Mouse (Mus musculus) adrenal gland, postnatal 14 days (tissue): ENCODE data around the gene Mapre3. TPM values are rescaled to one million over a fixed set of nuclear protein-coding genes. Genes with fewer than 3 reads are reported as not detected.
A peak's percentile ranks its signal among the peaks of the same experiment; 100 is the strongest.

Experiments
- DNase-seq: peaks from one replicate; pipeline ENCODE4 v3.0.0; 2021; ENCODE audit warnings: mixed read lengths
- long read RNA-seq, 2 experiments: library from polyadenylated mRNA; stranded (forward); transcript quantifications; one replicate each; pipeline ENCODE4 v2.0.0; 2021
- total RNA-seq: library from RNA; stranded (reverse); gene quantifications from 2 replicates; pipeline ENCODE4 v1.2.3, GENCODE M21; 2021

Gene Mapre3
- 44.1 and 46.5 TPM in 2 replicates for total RNA-seq
- long read RNA-seq, experiment 1, transcript Mapre3-201 (7 exons, 2,021 nt), result minor isoform, 13 of 49 reads
- long read RNA-seq, experiment 1, transcript Mapre3-202 (7 exons, 1,816 nt), result major isoform, 15 of 49 reads
- long read RNA-seq, experiment 1, partial matches to known transcripts, result 3 of 49 reads
- long read RNA-seq, experiment 1, other reads (novel, unspliced or antisense), result 15 of 49 reads
- long read RNA-seq, experiment 2, transcript Mapre3-202 (7 exons, 1,816 nt), result major isoform, 14 of 28 reads
- long read RNA-seq, experiment 2, partial matches to known transcripts, result 1 of 28 reads
- long read RNA-seq, experiment 2, other reads (novel, unspliced or antisense), result 7 of 28 reads

DNA sequence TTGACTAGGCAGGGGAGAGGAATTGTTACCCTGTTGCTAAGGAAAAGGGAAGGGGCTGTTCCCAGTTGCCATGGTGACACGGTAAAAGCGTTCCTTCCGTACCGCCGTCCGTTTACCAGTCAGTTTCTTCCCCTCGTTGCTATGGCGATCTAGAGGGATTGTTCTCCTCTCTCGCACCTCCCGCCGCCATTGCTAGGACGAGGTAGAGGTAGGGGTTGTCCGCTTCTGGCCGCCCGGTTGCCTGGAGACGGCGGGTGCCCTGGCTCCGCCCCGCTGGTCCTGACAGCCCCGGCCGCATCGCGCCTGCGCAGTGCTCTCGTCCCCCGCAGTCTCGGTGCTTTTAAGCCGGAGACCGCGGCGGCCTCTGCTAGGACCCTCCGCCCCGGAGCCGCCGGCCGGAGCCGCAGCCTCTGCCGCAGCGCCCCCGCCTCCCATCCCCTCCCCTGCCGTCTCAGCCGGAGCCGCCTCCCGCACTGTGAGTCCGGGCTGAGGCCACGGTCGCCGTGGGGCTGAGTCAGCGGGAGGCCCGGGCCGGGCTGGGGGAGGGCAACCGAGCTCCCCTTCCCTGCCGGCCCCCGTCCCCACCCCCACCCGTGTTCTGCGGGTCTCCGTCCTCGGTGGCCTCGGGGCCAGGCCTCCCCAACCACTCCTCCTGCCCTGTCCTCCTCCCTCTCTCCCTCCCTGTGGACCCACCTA lies at the start of gene Mapre3:
Gene Mapre3 (plus strand): TSS at position 218 of the 696 bp plus-strand sequence.
- DNase-seq, result peak; percentile 95

DNA sequence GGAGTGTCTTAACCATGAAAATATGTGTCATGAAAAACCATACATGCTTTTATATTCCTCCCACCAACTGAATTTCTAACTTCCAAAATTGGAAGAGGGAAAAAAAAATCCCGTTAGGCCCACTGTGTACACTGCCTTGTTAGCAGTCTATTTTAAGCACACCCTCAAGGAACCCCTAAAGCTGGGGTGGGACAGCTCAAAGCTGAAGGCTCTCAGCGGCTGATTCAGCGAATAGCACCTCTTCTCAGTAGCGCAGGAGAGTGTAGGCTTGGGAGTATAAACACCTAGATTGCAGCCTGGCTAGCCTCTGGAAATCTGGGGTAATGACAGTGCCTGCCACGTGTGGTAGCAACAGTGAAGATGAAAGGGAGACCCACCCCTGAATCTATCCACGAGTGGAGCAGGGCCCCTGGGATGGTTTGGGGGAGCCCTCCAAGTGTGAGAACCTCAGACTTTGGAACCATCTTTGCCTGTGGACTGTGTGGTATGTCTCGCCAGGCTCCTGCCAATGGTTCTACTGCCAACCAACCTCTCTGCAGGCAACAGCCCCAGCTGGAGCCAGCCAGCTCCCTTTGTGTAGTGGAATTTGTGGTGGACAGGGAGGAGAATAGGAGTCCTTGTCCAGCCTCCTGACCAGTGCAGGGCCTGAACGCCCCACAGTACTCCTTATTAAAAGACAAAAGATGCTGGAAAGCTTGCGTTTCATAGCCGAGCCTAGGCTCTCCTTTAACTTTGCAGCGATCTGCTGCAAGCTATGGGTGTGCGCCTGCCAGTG lies 48.7 kb upstream of the Mapre3 start:
- no peak for DNase-seq

DNA sequence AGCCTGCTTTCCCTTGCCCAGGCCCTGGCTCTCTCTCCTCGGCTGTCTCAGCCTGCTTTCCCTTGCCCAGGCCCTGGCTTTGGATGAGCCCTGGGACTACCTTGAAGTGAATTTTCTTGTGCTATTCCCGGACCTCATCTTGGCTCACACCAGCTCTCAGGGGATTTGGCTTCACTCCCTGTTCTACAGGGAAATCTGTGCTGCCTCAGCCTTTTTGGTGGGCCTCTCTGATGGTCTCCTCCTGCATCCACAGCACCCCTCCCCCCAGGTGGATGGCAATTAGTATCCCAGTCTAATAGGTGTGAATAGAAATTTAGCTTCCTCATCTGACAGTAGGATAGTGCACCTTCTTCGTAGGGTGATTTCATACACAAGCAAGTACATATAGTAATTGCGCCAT lies 46.4 kb upstream of the Mapre3 start:
- peak; percentile 24 for DNase-seq

DNA sequence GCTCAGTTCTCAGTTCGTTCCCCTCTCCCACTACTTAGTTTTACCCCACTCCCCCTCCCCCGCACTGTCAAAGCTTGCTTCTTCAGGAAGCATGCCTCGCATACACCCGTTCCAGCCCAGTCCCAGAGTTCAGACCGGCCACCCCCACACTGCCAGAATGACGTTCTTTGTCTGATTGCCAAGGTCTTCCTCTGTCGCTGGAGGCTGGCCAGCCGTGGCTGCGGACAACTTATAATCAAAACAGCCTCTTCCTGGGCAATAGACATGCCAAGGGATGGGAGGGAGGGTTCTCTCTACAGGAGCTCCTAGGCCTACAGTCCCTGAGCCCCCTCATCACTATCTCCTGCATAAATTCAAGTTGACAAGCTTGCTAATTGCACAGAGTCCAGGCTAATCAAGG lies 45.8 kb upstream of the Mapre3 start:
- DNase-seq, result peak; percentile 87

DNA sequence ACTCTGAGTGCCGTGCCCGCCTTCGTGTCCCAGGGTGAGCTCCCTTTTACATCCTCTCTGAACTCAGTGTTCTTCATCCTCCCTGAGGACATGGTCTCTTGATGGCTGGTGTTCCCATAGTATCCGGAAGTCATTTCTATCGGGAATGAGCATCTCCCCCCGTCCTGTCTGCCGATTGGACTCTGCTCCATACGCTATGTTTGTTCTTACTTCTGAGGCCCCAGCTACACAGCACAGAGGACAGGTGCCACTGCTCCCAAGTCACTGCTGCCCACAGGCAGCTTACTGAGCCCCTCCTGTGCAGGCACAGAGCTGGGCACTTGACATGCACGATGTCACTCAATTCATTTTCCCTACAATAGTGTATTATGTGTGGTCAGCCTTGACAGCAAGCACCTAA lies 45.4 kb upstream of the Mapre3 start:
- DNase-seq, result no peak

DNA sequence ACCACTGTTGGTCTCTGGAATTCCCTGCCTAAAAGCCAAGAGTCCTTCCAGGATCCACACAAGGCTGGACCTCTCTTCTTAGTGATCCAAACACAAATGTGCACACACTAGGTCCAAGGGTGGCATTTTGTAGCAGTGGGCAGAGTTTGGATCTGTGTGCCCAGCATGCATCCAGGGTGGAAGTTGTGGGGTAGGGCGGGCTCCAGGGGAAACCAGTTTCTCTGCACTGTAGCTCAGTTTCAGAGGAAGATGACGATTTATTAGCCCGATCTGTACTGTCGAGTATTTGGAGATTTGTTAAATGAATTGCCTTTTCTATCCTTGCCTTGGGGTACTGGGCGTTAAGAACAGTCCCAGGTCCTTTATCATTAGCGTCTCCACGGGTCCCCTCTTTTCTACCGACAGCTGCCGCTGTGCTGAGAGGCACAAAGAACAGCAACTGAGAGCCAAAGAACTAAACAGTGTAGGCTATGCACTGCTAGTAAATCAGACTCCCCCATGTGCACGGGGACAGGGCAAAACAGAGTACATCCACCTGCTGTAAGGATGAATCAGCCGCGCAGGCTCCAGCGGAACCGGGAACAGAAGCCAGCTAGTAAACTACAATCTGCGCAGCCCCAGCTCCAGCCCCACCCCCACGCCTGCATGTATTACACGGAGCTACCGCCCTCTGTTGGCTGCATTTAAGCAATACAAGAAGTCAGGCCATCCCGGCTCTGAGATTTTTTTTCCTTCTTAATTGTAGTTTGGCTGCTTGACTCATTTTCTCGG lies 39.7 kb upstream of the Mapre3 start:
- DNase-seq, result peak; percentile 95

DNA sequence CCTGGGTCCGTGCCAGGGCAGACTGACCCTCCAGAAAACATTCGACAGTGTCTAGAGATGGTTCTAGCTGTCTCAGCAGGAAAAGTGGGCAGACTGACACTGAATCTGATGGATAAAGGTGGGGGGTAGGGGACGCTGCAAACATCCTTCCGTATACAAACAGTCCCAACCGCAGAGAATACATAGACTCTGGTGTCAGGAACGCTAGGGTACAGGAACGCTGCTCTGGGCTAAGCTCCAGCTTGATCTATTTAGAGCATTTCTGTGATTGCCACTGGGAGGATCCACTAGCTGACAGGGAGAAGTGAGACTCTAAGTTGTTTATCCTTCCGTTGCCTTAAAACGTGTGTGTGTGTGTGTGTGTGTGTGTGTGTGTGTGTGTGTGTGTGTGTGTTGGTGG lies 33.7 kb upstream of the Mapre3 start:
- no peak for DNase-seq

DNA sequence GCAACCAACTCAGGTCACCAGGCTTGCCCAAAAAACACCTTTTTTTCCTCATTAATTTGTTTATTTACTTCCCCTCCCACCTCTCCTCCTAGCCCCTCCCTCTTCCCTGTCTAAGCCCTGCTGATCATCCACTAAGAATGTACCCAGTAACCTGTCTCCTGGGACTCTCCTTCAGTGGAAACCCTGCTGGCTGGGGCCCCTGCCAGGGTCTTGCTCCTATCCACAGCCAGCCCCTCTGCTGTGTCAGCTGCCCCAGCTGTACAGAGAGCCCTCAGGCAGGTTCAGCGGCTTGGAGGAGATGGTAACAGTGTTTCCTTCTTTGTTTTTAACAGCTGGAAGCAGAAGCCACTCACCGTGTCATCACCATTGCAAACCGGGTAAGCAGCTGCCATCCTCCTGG lies 33.3 kb upstream of the Mapre3 start:
- no peak for DNase-seq

DNA sequence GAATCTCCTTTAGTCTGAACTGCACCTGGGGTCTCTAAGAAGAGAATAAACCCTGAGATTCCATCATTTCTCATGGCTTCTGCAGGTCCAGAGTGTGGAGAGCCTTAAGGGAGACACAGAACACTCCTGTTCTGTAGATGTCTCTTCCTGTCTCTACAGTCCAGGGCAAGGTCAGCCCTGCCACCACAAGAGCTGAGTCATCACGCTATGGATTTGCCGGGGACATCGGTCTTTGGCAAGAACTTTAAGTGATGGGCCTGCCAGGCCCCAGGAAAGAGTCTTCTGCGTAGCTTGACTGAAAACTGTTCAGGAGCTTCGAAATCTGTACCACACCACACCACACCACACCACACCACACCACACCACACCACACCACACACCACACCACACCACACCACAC lies 27.1 kb upstream of the Mapre3 start:
- DNase-seq, result peak; percentile 66

DNA sequence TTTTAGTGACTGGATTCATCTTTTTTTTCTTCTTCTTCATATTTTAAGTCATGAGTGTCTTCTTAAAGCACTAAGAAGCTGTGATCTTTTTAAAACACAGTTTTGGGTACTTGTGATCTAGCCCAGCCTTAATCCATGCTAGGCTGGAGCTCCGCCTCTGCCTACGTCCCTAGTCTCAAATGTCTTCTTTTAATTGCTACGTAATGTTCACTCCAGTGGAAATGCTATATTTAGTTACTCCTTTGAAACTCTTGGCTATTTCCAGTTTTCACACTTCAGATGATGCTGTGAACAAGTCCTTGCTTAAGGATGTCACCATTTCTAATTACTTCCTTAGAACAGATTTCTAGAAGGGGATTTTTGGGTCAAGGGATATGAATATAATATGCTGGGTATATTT lies 24.4 kb upstream of the Mapre3 start:
- no peak for DNase-seq

DNA sequence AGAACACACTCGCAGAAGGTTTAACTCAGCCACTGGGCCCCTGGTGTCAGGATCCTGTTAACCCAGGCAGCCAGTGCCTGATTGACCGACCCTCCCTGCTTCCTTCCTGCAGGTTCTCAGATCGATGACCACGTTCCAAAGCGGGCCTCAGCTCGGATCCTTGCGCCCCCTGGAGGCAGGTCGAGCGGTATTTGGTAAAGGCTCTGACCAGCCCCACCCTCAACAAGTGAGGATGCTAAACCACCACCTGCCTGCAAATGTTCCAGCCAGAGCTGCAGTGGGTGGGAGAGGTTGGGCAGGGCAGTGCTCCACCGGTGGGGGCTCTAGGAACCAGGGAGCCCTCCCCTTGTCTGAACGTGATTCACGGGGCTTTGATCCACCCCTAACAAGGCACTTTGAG lies 18.3 kb upstream of the Mapre3 start:
- DNase-seq, result peak; percentile 91

DNA sequence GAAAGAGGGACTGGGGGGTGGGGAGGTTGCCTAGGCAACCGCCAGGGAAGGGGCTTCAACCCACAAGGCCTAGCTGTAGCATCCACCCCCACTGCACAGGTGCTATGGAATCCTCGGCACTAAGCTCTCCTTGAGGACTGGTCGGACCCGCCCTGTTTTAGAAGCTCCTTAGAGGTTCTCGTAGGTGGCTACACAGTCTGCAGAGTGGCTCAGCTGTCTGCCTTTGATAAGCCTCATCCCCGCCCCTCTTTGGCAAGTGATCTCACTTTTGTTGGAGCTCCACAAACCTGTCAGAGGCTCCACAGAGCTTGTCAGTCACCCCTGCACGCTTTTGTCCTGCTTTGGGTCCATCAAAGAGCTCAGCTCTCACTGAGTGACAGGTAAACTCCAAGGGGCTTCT lies 17.0 kb upstream of the Mapre3 start:
- no peak for DNase-seq

DNA sequence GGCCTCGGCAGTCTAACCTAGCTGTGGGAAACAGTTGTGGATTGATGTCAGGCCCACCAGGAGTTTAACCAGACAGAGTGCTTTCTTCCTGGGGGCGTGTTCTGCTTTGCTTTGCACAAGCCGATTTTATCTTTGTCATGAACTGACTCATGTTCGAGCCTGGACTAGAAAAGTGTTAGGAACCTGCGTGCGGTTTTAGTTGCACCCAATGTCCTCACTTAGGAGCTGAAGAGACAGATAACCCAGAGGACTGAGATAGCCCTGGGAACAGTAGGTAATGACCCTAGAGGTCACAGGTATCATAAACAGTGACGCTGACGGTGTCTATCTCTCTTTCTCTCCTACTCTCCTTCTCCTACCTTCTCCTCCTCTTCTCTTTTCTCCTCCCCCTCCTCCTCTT lies 16.5 kb upstream of the Mapre3 start:
- DNase-seq, result no peak

DNA sequence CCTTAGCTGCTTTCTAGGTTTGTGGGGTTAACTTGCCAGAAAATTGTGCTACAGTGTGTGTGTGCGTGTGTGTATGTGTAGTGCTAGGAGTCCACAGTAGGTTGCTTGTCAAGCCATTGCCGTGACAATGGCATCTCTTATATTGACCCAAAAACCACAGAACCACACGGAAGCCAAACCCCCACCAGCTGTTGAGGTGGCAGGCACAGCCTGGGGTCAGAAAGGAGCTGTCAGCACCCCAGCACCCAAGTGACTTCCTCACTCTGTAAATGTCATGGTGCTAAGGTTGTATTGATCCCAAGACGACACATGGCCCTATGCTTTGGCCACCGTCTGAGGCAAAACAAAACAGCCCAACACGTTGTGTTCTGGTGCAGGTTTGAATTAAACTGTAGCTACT lies 15.5 kb upstream of the Mapre3 start:
- DNase-seq, result no peak

DNA sequence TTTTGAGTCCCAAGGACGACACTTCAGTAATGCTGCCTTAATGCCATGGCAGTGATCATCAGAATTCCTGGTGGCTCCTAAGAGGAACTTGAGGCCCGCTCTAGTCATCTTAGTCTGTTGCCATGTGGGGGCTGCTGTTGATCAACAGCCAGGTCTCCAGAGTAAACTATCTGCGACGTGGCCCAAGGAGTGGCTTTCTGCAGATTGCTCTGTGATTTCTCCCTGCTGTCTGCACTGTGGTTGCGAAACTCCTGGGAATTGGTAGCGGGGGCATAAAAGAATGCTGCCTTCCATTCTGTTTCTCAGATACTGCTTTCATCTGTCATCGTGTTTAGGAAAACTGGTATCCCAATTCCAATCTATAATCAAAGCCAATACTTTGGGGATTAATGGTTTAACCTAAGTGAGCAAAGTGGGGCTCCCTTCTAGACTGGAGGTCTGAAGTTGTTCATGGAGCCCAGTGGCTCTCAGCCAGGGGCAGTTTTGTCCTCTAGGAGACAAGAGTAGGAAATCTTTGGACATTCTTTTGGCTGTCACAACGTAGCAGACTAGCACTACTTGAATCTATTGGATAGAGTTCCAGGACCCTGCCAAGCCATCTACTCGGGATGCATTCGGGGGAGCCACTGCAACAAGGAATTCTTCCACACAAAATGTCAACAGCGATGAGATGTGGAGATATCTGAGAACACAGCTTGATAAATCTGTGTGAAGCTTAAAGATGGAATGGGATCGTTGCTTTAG lies 11.5 kb upstream of the Mapre3 start:
- DNase-seq, result no peak

DNA sequence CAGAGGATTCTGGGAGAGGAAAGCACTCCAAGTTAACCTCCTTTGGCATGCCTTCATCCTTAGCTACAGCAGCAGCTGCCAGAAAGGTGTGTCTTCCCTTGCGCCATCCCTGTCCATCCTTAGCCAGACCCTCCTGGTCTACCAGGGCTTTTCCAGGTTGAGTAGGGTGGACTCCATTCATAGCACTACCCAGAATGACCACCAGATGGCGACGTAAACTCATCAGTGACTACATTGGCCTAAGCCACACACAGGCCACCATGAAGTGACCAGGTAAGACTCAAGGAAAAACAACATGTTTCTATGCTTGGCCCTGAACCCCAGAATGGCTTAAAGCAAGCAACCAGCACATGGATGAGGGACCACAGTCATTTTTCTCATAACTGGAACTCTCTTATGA lies 8.3 kb upstream of the Mapre3 start:
- peak; percentile 92 for DNase-seq

DNA sequence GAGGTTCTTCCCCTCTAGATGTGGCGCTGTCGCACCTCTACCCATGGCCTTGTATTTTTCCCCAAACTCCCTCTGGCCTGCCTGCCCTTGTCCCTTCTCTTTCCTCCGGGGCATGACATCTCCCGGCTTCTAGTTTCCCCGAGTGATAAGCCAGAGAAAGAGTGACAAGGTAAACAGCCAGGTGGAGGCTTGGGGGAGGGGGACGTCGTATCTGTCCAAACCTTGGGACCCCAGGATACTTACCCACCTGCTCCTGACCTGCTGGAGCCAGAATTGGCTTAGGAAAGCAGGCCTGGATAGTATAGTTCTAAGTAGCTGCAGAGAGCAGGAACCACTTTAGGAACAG lies 652 bp downstream of the Mapre3 start:
- DNase-seq, result no peak

DNA sequence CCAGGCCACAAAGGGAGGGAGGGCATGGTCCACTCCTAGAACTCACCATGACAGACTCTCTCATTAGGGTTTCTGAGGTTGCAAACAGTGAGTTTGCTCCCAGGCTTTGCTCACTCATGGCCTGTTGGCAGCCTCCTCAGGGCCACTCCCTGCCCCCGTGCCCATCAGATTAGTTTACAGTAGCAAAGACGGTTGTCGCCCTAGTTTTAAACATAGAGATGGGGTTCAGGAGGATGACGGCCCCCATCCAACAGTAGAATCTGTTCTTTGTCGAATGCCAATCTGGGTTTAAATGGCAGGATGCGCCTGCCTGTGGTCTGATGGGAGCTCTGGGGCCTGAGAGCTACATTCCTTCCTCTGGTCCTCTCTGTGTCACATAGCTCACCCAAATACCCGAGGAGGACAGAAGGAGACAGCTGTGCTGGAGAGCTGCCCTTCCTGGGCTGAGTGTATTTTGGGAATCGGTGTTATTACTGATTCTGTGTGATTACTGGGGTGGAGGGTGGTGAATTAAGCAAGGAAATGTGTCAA lies 1.9 kb downstream of the Mapre3 start:
- DNase-seq, result peak; percentile 32

DNA sequence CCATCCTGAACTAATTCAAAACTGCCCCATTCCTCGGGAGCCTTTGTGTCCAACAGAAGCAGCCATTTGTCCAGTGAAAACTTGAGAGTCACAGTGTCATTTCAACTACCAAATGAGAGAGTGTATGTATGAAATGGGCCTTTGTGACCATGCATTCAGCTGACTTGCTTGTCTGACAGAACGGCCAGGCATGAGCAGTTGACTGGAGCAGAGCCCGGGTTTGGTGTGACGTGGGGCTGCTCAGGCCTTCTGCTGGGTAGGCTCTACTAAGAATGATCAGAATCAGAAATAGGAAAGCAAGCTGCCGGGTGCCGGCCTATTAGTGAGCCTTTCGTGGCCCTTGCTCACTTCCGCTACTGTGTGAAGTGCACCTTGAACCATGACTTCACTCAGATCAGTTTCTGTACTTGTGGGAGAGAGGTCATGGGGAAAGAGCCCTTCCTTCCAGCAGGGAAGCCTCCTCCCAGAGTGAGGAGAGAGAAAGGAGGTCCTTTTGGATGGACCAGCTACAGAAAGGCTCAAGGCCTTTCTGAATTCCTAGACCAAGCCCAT lies 4.4 kb downstream of the Mapre3 start:
- DNase-seq, result no peak

DNA sequence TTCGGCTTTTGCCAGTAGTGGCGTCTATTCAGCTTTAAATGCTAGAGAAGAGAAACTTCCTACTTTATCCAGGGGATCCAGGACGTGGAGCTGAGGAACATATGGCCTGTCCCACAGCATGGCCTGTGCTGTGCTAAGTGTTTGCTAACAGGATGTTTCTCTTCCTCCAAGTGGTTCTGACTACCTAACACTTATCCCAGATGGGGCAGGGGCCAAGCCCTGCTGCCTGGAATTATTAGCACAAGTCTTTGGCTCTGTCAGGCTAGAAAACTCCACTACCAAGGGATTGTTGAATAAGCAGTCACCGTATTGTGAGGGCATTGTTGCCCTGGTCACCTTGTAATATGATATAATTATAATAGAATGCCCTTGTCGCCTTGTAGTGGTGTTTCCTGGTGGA lies 8.2 kb downstream of the Mapre3 start:
- no peak for DNase-seq

DNA sequence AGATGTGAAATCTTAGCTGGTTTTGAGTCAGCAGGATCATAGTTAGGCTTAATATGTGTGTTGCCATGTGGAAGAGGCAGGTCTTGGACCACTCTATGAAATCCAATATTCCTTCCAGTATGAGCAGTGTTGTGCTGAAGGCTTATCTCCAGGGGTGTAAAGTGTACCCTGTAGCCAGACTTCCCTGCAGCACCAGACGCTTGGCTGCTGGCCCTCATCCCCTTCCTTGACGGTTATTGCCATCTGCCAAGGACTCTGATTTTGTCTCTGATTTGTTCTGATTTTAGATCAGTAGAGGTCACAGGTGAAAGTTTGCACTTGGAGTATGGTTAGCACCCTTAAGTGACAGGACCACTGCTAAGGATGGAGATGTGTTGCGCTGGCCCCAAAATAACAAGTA lies 8.7 kb downstream of the Mapre3 start:
- no peak for DNase-seq
